Mouse (Mus musculus): Measurements from ENCODE around the gene Gm15262.
"Not testable (repeated sequence)": the region's sequence is repeated elsewhere in the genome, so short reads cannot be mapped to it uniquely, and the experiment has no call there.

Gene Gm15262

GRCm38 (mm10) chrX:161287156-161287555 is at the start of gene Gm15262:
Gene Gm15262 (plus strand): TSS chrX:161287456.
- not testable (repeated sequence) for DNase-seq (ENCODE audit: low read depth, low spot score)

- DNase-seq (ENCODE audit: low read depth, low spot score), result no peak
These were observed 20.9 kb downstream of the Gm15262 start for GRCm38 (mm10) chrX:161308131-161308530.

- no peak for DNase-seq (ENCODE audit: low read depth, low spot score)
These were observed 29.2 kb downstream of the Gm15262 start for GRCm38 (mm10) chrX:161316443-161316842.

- DNase-seq (ENCODE audit: low read depth, low spot score), result peak; percentile 40
These were observed 83.7 kb downstream of the Gm15262 start for GRCm38 (mm10) chrX:161370927-161371326.

- DNase-seq (ENCODE audit: low read depth, low spot score), result no peak
These were observed 84.2 kb downstream of the Gm15262 start for GRCm38 (mm10) chrX:161371461-161371860.

GRCm38 (mm10) chrX:161375568-161375967 is 88.3 kb downstream of the Gm15262 start:
- peak; percentile 13 for DNase-seq (ENCODE audit: low read depth, low spot score)

GRCm38 (mm10) chrX:161385791-161386190 is 98.5 kb downstream of the Gm15262 start:
- DNase-seq (ENCODE audit: low read depth, low spot score), result peak; percentile 44

GRCm38 (mm10) chrX:161387942-161388341 is 100.7 kb downstream of the Gm15262 start:
- no peak for DNase-seq (ENCODE audit: low read depth, low spot score)

GRCm38 (mm10) chrX:161399110-161399509 is 111.9 kb downstream of the Gm15262 start:
- peak; percentile 78 for DNase-seq (ENCODE audit: low read depth, low spot score)

- DNase-seq (ENCODE audit: low read depth, low spot score), result no peak
These were observed 123.9 kb downstream of the Gm15262 start for GRCm38 (mm10) chrX:161411151-161411550.
